Mouse (Mus musculus): ENCODE data around the gene Fat1. TPM values are rescaled to one million over a fixed set of nuclear protein-coding genes. Genes with fewer than 3 reads are reported as not detected.

The Fat1 gene
- polyA plus RNA-seq, 1 experiment from 2014 or later, result 8.6 TPM

DNA sequence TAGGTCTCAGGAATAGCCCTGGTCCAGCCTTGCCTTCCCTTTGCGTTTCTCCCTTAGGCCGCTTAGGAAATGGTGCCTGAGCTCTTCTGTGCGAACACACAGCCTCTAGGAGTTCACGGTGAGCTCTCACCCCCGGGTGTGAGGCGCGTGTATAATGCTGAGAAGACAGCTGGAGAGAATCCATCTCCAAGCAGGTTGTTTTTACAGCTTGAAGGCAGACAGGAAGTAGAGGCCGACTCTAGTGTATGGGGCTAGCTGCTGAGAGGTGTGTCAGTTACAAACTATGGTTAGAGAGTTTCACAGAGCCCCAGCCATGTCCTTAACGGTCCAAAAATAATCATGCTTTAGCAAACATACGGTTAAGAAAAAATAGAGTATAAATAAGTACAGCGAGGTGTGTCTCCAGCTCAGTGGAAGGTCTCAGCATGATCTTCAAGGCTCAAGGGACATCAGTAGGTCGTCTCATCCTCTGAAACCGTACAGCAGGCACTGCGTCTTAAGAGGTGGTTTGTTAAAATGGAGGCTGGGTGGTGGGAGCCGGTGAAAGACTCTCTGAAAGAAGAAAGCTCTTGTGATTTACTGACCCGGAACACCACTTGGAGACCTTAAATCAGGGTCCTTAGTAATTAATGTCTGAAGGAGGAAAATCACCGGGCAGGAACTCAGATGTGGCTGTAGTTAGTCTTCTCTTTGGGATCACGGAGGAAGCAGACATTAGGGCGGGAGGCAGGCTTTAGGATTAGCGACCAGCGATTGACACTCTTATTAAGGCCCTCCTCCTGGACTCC lies 56.6 kb downstream of the Fat1 start:
- Histone ChIP-seq H3K4me3 (ENCODE audit: low read depth, low read length) (no peak overlapping the region), H3K9ac (ENCODE audit: low read length) (no peak overlapping the region), H3K4me1 (replicated peaks; ENCODE audit: control insufficient read depth, insufficient read depth) (peaks cover 8% of the 10 kb centered on the region; the same call in 1 of the 2 replicates), H3K36me3 (ENCODE audit: control insufficient read depth, insufficient read depth, low read length) (no peaks in the 10 kb centered on the region; the same call in 1 of the 2 replicates), H3K27me3 (ENCODE audit: control insufficient read depth, insufficient read depth, low read length) (no peaks in the 10 kb centered on the region), H3K27ac (replicated peaks) (0 out of 2 replicates have a peak overlapping the region, but pooled peaks have one; percentile 24), H3K9me3 (ENCODE audit: control insufficient read depth, low read length) (no peaks in the 10 kb centered on the region), H3K4me2 (replicated peaks; ENCODE audit: low read depth) (no peak overlapping the region)
- TF ChIP-seq CTCF (IDR thresholded peaks at IDR 0.05; ENCODE audit: low read depth) (no peak), EP300 (optimal IDR thresholded peaks at IDR 0.05) (no peak)
- ATAC-seq (ENCODE audit: low FRiP score, low TSS enrichment) (no peak), DNase-seq (ENCODE audit: low spot score) (no peak)
- 54% methylated on average over 21 of the region's 21 CpGs for WGBS

GRCm38 (mm10) chr8:44992664-44993063 lies 57.4 kb downstream of the Fat1 start:
- 0 out of 2 replicates have a peak overlapping the region, but pooled peaks have one; percentile 30 for H3K27ac ChIP-seq (replicated peaks)
- no peaks in the 10 kb centered on the region; the same call in 1 of the 2 replicates for H3K36me3 ChIP-seq (ENCODE audit: control insufficient read depth, insufficient read depth, low read length)
- ATAC-seq (ENCODE audit: low FRiP score, low TSS enrichment), result peak; percentile 51
- peaks cover 8% of the 10 kb centered on the region; the same call in 1 of the 2 replicates for H3K4me1 ChIP-seq (replicated peaks; ENCODE audit: control insufficient read depth, insufficient read depth)
- H3K9me3 ChIP-seq (ENCODE audit: control insufficient read depth, low read length), result no peaks in the 10 kb centered on the region
- no peak overlapping the region for H3K9ac ChIP-seq (ENCODE audit: low read length)
- H3K4me3 ChIP-seq (ENCODE audit: low read depth, low read length), result no peak overlapping the region
- no peak overlapping the region for H3K4me2 ChIP-seq (replicated peaks; ENCODE audit: low read depth)
- no peak for DNase-seq (ENCODE audit: low spot score)
- no peak for TF ChIP-seq EP300 (optimal IDR thresholded peaks at IDR 0.05)
- TF ChIP-seq CTCF (IDR thresholded peaks at IDR 0.05; ENCODE audit: low read depth), result no peak
- H3K27me3 ChIP-seq (ENCODE audit: control insufficient read depth, insufficient read depth, low read length), result no peaks in the 10 kb centered on the region
- 52% methylated on average over 6 of the region's 6 CpGs for WGBS

- Histone ChIP-seq H3K36me3 (ENCODE audit: control insufficient read depth, insufficient read depth, low read length) (no peaks in the 10 kb centered on the region; the same call in 1 of the 2 replicates), H3K4me2 (replicated peaks; ENCODE audit: low read depth) (no peak overlapping the region), H3K4me1 (replicated peaks; ENCODE audit: control insufficient read depth, insufficient read depth) (peaks cover 8% of the 10 kb centered on the region; the same call in 1 of the 2 replicates), H3K4me3 (ENCODE audit: low read depth, low read length) (no peak overlapping the region), H3K9me3 (ENCODE audit: control insufficient read depth, low read length) (no peaks in the 10 kb centered on the region), H3K27me3 (ENCODE audit: control insufficient read depth, insufficient read depth, low read length) (no peaks in the 10 kb centered on the region), H3K9ac (ENCODE audit: low read length) (no peak overlapping the region), H3K27ac (replicated peaks) (no peak overlapping the region)
- DNase-seq (ENCODE audit: low spot score) (no peak), ATAC-seq (ENCODE audit: low FRiP score, low TSS enrichment) (no peak)
- TF ChIP-seq CTCF (IDR thresholded peaks at IDR 0.05; ENCODE audit: low read depth) (no peak), EP300 (optimal IDR thresholded peaks at IDR 0.05) (no peak)
- 57% methylated on average over 4 of the region's 4 CpGs for WGBS
Measured at GRCm38 (mm10) chr8:44993376-44993775, 58.1 kb downstream of the Fat1 start.

DNA sequence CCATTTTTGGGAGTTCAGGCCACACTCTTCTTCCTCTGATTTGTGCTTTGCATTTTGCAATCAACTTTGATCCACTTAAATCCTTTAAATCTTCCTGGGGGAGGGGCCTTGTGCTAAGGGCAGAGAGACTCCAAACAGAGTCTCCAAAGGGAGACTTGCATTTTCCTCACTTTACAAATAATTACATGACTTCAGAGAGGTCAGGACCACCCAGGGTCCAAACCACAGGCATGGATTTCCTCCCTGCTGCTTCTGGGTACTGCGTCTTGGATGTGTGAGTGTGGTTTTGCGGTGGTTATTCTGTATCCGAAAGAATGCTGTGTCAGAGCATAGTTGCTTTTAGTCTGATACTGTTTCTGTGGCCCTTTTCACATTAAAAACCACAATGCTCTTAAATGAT lies 61.2 kb downstream of the Fat1 start:
- Histone ChIP-seq H3K4me1 (replicated peaks; ENCODE audit: control insufficient read depth, insufficient read depth) (peaks cover 9% of the 10 kb centered on the region; the same call in 1 of the 2 replicates), H3K36me3 (ENCODE audit: control insufficient read depth, insufficient read depth, low read length) (no peaks in the 10 kb centered on the region), H3K27ac (replicated peaks) (0 out of 2 replicates have a peak overlapping the region, but pooled peaks have one; percentile 0), H3K27me3 (ENCODE audit: control insufficient read depth, insufficient read depth, low read length) (no peaks in the 10 kb centered on the region), H3K9me3 (ENCODE audit: control insufficient read depth, low read length) (no peaks in the 10 kb centered on the region), H3K4me3 (ENCODE audit: low read depth, low read length) (no peak overlapping the region), H3K9ac (ENCODE audit: low read length) (no peak overlapping the region), H3K4me2 (replicated peaks; ENCODE audit: low read depth) (no peak overlapping the region)
- DNase-seq (ENCODE audit: low spot score) (no peak), ATAC-seq (ENCODE audit: low FRiP score, low TSS enrichment) (peak; percentile 30; the same call in 1 of the 2 replicates)
- TF ChIP-seq EP300 (optimal IDR thresholded peaks at IDR 0.05) (no peak), CTCF (IDR thresholded peaks at IDR 0.05; ENCODE audit: low read depth) (no peak)
- WGBS, result 54% methylated on average over 3 of the region's 3 CpGs

GRCm38 (mm10) chr8:44997321-44997720 lies 62.1 kb downstream of the Fat1 start:
- no peak overlapping the region for H3K4me3 ChIP-seq (ENCODE audit: low read depth, low read length)
- H3K9ac ChIP-seq (ENCODE audit: low read length), result no peak overlapping the region
- H3K4me2 ChIP-seq (replicated peaks; ENCODE audit: low read depth), result no peak overlapping the region
- no peaks in the 10 kb centered on the region for H3K27me3 ChIP-seq (ENCODE audit: control insufficient read depth, insufficient read depth, low read length)
- H3K4me1 ChIP-seq (replicated peaks; ENCODE audit: control insufficient read depth, insufficient read depth), result peaks cover 14% of the 10 kb centered on the region; the same call in 1 of the 2 replicates
- no peak for DNase-seq (ENCODE audit: low spot score)
- TF ChIP-seq EP300 (optimal IDR thresholded peaks at IDR 0.05) (no peak), CTCF (IDR thresholded peaks at IDR 0.05; ENCODE audit: low read depth) (no peak)
- WGBS, result 60% methylated on average over 3 of the region's 3 CpGs
- no peak overlapping the region for H3K27ac ChIP-seq (replicated peaks)
- no peak for ATAC-seq (ENCODE audit: low FRiP score, low TSS enrichment)
- H3K36me3 ChIP-seq (ENCODE audit: control insufficient read depth, insufficient read depth, low read length), result no peaks in the 10 kb centered on the region
- H3K9me3 ChIP-seq (ENCODE audit: control insufficient read depth, low read length), result no peaks in the 10 kb centered on the region

DNA sequence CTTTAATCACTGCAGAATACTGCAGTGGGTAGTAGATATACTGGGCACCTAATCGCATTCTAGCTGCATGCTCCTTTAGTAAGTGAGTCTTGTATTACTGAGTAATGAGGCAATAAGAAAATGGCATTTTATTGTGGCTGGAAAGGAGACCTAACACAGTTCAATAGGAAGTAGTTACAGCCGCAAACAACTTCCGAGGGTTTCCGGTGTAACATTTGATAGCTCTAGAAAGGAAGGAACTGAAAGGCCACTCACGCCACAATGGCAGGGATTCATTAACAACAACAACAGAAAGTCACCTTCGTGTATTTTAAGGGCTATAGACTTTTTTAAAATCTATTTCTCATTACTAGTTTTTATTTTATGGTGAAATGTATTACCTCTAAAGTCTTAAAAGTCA lies 62.6 kb downstream of the Fat1 start:
- TF ChIP-seq EP300 (optimal IDR thresholded peaks at IDR 0.05) (no peak), CTCF (IDR thresholded peaks at IDR 0.05; ENCODE audit: low read depth) (no peak)
- DNase-seq (ENCODE audit: low spot score), result no peak
- H3K4me1 ChIP-seq (replicated peaks; ENCODE audit: control insufficient read depth, insufficient read depth), result 0 out of 2 replicates have a peak, but pooled peaks cover 10% of the 10 kb centered on the region
- no peak overlapping the region for H3K27ac ChIP-seq (replicated peaks)
- no peaks in the 10 kb centered on the region for H3K9me3 ChIP-seq (ENCODE audit: control insufficient read depth, low read length)
- no peaks in the 10 kb centered on the region for H3K36me3 ChIP-seq (ENCODE audit: control insufficient read depth, insufficient read depth, low read length)
- WGBS, result 65% methylated on average over 6 of the region's 6 CpGs
- H3K4me2 ChIP-seq (replicated peaks; ENCODE audit: low read depth), result no peak overlapping the region
- no peak overlapping the region for H3K9ac ChIP-seq (ENCODE audit: low read length)
- ATAC-seq (ENCODE audit: low FRiP score, low TSS enrichment), result no peak
- no peaks in the 10 kb centered on the region for H3K27me3 ChIP-seq (ENCODE audit: control insufficient read depth, insufficient read depth, low read length)
- H3K4me3 ChIP-seq (ENCODE audit: low read depth, low read length), result no peak overlapping the region

Data from stomach, postnatal 0 days (tissue).